Comparison of ENCODE assay signal across 8 mouse cellular contexts in the genomic region with DNA sequence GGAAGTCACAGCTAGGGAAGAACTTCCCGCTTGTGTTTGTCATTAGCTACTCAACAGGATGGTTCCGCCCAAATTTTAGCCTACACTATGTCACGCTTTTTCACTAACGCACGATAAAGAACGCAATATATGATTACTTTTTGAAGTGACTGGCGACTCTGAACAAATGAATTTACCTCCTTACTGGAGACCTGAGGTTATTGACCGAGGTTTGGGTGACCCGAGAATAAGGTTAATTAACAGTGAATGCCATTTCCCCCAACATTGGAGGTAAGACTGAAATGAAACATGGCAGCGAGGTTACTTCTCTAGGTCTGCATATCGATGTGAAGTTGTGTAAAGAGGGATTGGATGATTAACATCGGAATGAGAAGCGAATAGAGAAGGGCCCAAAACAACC. TPM values are rescaled to one million over a fixed set of nuclear protein-coding genes. Genes with fewer than 3 reads are reported as not detected.
DNase-seq lines count a peak whose midpoint lies in the region; ATAC-seq lines count a peak whose summit lies in the region.
"Had no signal": no experiment of that assay in that cellular context is flagged by ENCODE, and none has a peak within 500 bp of the region (broad histone marks: within the 10 kb centered on the region; RNA-seq: fewer than 3 reads in every experiment).

No protein-coding gene starts in this region.

- H3K4me1 ChIP-seq in liver, embryonic 11.5 days (replicated peaks; ENCODE audit: control insufficient read depth, insufficient read depth, low read length) = peaks cover 21% of the 10 kb centered on the region

- H3K27ac ChIP-seq in liver, embryonic 11.5 days (ENCODE audit: low read depth, low read length) = peak overlapping the region; percentile 93

- WGBS in liver, embryonic 11.5 days = under 1% methylated on average over 13 of the region's 13 CpGs

- H3K27me3 ChIP-seq in liver, embryonic 11.5 days (replicated peaks; ENCODE audit: control insufficient read depth, insufficient read depth, low read length) = no peaks in the 10 kb centered on the region

- H3K4me2 ChIP-seq in liver, embryonic 11.5 days = peak overlapping the region; percentile 87

- H3K9ac ChIP-seq in liver, embryonic 11.5 days (ENCODE audit: low read depth, low read length) = peak overlapping the region; percentile 96

- peak; percentile 59 for DNase-seq in 3T3-L1 (ENCODE audit: low read depth, low spot score)
- peak; percentile 9 for DNase-seq in CD4-positive helper T cell, adult 2 months (ENCODE audit: low read depth, low spot score)
- DNase-seq in liver, embryonic 11.5 days (ENCODE audit: low spot score) = no peak
- no peak for DNase-seq in right cerebral cortex, postnatal 25 days
- no peak for DNase-seq in ovary, postnatal 14 days (ENCODE audit: low spot score)
- DNase-seq in right cerebral cortex, postnatal 14 days = no peak

- 0 out of 2 replicates have a peak, but pooled peaks have one; percentile 31 for ATAC-seq in erythroid progenitor cell, adult 5-6 weeks (replicated peaks; ENCODE audit: low FRiP score, poor library complexity, severe bottlenecking)
- ATAC-seq in liver, embryonic 11.5 days (replicated peaks; ENCODE audit: low FRiP score) = no peak

- H3K36me3 ChIP-seq in liver, embryonic 11.5 days (ENCODE audit: control insufficient read depth, insufficient read depth, low read length) = no peaks in the 10 kb centered on the region

- peak overlapping the region; percentile 93 for H3K4me3 ChIP-seq in liver, embryonic 11.5 days (ENCODE audit: low read depth, low read length)

- H3K9me3 ChIP-seq in liver, embryonic 11.5 days (ENCODE audit: control insufficient read depth, low read length) = no peaks in the 10 kb centered on the region

RNA-seq across cellular contexts. Expression of a gene that starts 0.7 kb away (rescaled TPM):
- total RNA-seq in erythroid progenitor cell, adult 5-6 weeks (2015; ENCODE audit: low replicate concordance) = 81.8 and 117 TPM in 2 replicates
- total RNA-seq in erythroid progenitor cell, adult 5-6 weeks (2017; ENCODE audit: low replicate concordance) = 196 and 214 TPM in 2 replicates
- polyA plus RNA-seq in liver, embryonic 11.5 days (2014; fragmentation: Nextera tagmentation; extraction: Ambion mirVana) = 13.5 and 13.9 TPM in 2 replicates

RNA-seq across cellular contexts. Expression of a gene that starts 0.8 kb away (rescaled TPM):
- 161 and 174 TPM in 2 replicates for total RNA-seq in erythroid progenitor cell, adult 5-6 weeks (2015; ENCODE audit: low replicate concordance)
- total RNA-seq in erythroid progenitor cell, adult 5-6 weeks (2017; ENCODE audit: low replicate concordance) = 209 and 324 TPM in 2 replicates
- polyA plus RNA-seq in liver, embryonic 11.5 days (2014; fragmentation: Nextera tagmentation; extraction: Ambion mirVana) = 91.1 and 95.8 TPM in 2 replicates

RNA-seq across cellular contexts. Expression of a gene that starts 56.1 kb away (rescaled TPM):
- total RNA-seq in erythroid progenitor cell, adult 5-6 weeks (2015; ENCODE audit: low replicate concordance) = not detected in 2 replicates
- total RNA-seq in erythroid progenitor cell, adult 5-6 weeks (2017; ENCODE audit: low replicate concordance) = not detected in 2 replicates
- polyA plus RNA-seq in liver, embryonic 11.5 days (2014; fragmentation: Nextera tagmentation; extraction: Ambion mirVana) = not detected in 2 replicates
- total RNA-seq: neutrophil, adult 5-6 weeks had no signal

Comparison
In these comparisons a context has a peak if more than half of its experiments do, and no peak if none do; other contexts are left out.
1. DNase-seq: peak in 3T3-L1 (single experiment) and CD4-positive helper T cell, adult 2 months (single experiment); none in liver, embryonic 11.5 days (single experiment), right cerebral cortex, postnatal 25 days (single experiment), ovary, postnatal 14 days (single experiment) and right cerebral cortex, postnatal 14 days (single experiment).